Mouse (Mus musculus) adrenal gland, postnatal 4 days (tissue): ENCODE results near the gene Man1c1. TPM values are rescaled to one million over a fixed set of nuclear protein-coding genes. Genes with fewer than 3 reads are reported as not detected.

Experiments used
- DNase-seq, 2 experiments: peaks; one replicate each; pipeline ENCODE4 v3.0.0; 2021 to 2022; ENCODE audit warnings: low spot score in 2 of 2, mixed read lengths in 2 of 2
- total RNA-seq, 2 experiments: library from RNA; stranded (reverse); gene quantifications; 2 replicates each; pipeline ENCODE4 v1.2.3; 2021

Gene Man1c1
- total RNA-seq, 2 experiments from 2014 or later: 28.6 to 29.6 TPM

GRCm38 (mm10) chr4:134725735-134726345 is 21.8 kb upstream of the Man1c1 start:
- DNase-seq: no peak

GRCm38 (mm10) chr4:134724974-134725373 is 20.9 kb upstream of the Man1c1 start:
- DNase-seq: no peak

GRCm38 (mm10) chr4:134723251-134723650 is 19.2 kb upstream of the Man1c1 start:
- no peak for DNase-seq

GRCm38 (mm10) chr4:134721076-134721475 is 17.0 kb upstream of the Man1c1 start:
- no peak for DNase-seq

- DNase-seq: no peak
These were observed 16.3 kb upstream of the Man1c1 start for GRCm38 (mm10) chr4:134720371-134720770.

GRCm38 (mm10) chr4:134719489-134719888 is 15.4 kb upstream of the Man1c1 start:
- DNase-seq: no peak

- DNase-seq: peak; percentile 66 to 78
These were observed 9.8 kb upstream of the Man1c1 start for GRCm38 (mm10) chr4:134713937-134714336.

GRCm38 (mm10) chr4:134705311-134705710 is 1.2 kb upstream of the Man1c1 start:
- DNase-seq: no peak

GRCm38 (mm10) chr4:134704590-134704989 is 500 bp upstream of the Man1c1 start:
- no peak for DNase-seq

- DNase-seq: peak; percentile 29
These were observed 882 bp downstream of the Man1c1 start for GRCm38 (mm10) chr4:134702981-134703834.

- DNase-seq: peak; percentile 47 to 48
These were observed 2.2 kb downstream of the Man1c1 start for GRCm38 (mm10) chr4:134701934-134702333.

GRCm38 (mm10) chr4:134700911-134701310 is 3.2 kb downstream of the Man1c1 start:
- DNase-seq: no peak

- DNase-seq: no peak
These were observed 10.7 kb downstream of the Man1c1 start for GRCm38 (mm10) chr4:134693202-134693940.

GRCm38 (mm10) chr4:134692388-134692787 is 11.7 kb downstream of the Man1c1 start:
- DNase-seq: no peak

- no peak for DNase-seq
These were observed 17.9 kb downstream of the Man1c1 start for GRCm38 (mm10) chr4:134686022-134686661.

- no peak for DNase-seq
These were observed 19.3 kb downstream of the Man1c1 start for GRCm38 (mm10) chr4:134684637-134685338.

- no peak for DNase-seq
These were observed 20.2 kb downstream of the Man1c1 start for GRCm38 (mm10) chr4:134683892-134684291.

GRCm38 (mm10) chr4:134683008-134683407 is 21.1 kb downstream of the Man1c1 start:
- DNase-seq: no peak

GRCm38 (mm10) chr4:134682423-134682822 is 21.7 kb downstream of the Man1c1 start:
- no peak for DNase-seq

GRCm38 (mm10) chr4:134681819-134682218 is 22.3 kb downstream of the Man1c1 start:
- no peak for DNase-seq
